Mouse (Mus musculus) stomach, embryonic 14.5 days (tissue): ENCODE data around the gene C2cd4d. TPM values are rescaled to one million over a fixed set of nuclear protein-coding genes. Genes with fewer than 3 reads are reported as not detected.

Experiments
- ATAC-seq: fragments of 200-750 bp; cut with Nextera tagmentation; 2 replicates; pipeline ENCODE4 v1.8.0; 2017; ENCODE audit warnings: low read depth, moderate TSS enrichment; ENCODE audit not compliant: insufficient number of reproducible peaks, insufficient read depth, low FRiP score
- H3K27ac ChIP-seq: fragments of 300-500 bp; sonication (generic); 2 replicates; pipeline ENCODE4 v1.5.1; 2014; ENCODE audit warnings: mild to moderate bottlenecking, low read length, moderate library complexity, mixed read lengths
- H3K27me3 ChIP-seq: fragments of 300-500 bp; sonication (generic); 2 replicates; pipeline ENCODE4 v1.6.1; 2014; ENCODE audit warnings: low read length, control low read depth, mixed read lengths; ENCODE audit not compliant: control insufficient read depth, insufficient read depth
- H3K36me3 ChIP-seq: fragments of 300-500 bp; sonication (generic); 2 replicates; pipeline ENCODE4 v1.6.1; 2014; ENCODE audit warnings: mild to moderate bottlenecking, control low read depth, low read length, moderate library complexity, mixed read lengths; ENCODE audit not compliant: control insufficient read depth, insufficient read depth
- H3K4me1 ChIP-seq: fragments of 300-500 bp; sonication (generic); 2 replicates; pipeline ENCODE4 v1.6.1; 2014; ENCODE audit warnings: low read length, control low read depth, mixed read lengths; ENCODE audit not compliant: control insufficient read depth, insufficient read depth
- H3K4me2 ChIP-seq: fragments of 300-500 bp; sonication (generic); replicated peaks from 2 replicates; pipeline ENCODE4 v1.6.1; 2014; ENCODE audit warnings: low read depth, low read length, control low read depth
- H3K4me3 ChIP-seq: fragments of 300-500 bp; sonication (generic); 2 replicates; pipeline ENCODE4 v1.5.1; 2014; ENCODE audit warnings: low read depth, low read length, control low read depth
- H3K9ac ChIP-seq: fragments of 300-500 bp; sonication (generic); replicated peaks from 2 replicates; pipeline ENCODE4 v1.6.1; 2014; ENCODE audit warnings: low read depth, mild to moderate bottlenecking, control low read depth, low read length, moderate library complexity, mixed read lengths
- H3K9me3 ChIP-seq: fragments of 300-500 bp; sonication (generic); 2 replicates; pipeline ENCODE4 v1.6.1; 2016; ENCODE audit warnings: low read depth, low read length, control low read depth; ENCODE audit not compliant: control insufficient read depth
- WGBS: fragments of 180-500 bp; shearing (Covaris S2); extraction: QIAGEN DNeasy Blood & Tissue Kit; methylation state at CpG from one replicate; pipeline ENCODE4 v1.1.7; 2014; 5-methylcytosine and 5-hydroxymethylcytosine counted together
- polyA plus RNA-seq: library from polyadenylated mRNA; unstranded; fragments of >200 nt; fragmentation: Nextera tagmentation; extraction: Ambion mirVana; gene quantifications from 2 replicates; pipeline ENCODE4 v1.2.1, GENCODE M21; 2014

Gene C2cd4d
- polyA plus RNA-seq, 1 experiment from 2014 or later = 2.1 TPM

DNA sequence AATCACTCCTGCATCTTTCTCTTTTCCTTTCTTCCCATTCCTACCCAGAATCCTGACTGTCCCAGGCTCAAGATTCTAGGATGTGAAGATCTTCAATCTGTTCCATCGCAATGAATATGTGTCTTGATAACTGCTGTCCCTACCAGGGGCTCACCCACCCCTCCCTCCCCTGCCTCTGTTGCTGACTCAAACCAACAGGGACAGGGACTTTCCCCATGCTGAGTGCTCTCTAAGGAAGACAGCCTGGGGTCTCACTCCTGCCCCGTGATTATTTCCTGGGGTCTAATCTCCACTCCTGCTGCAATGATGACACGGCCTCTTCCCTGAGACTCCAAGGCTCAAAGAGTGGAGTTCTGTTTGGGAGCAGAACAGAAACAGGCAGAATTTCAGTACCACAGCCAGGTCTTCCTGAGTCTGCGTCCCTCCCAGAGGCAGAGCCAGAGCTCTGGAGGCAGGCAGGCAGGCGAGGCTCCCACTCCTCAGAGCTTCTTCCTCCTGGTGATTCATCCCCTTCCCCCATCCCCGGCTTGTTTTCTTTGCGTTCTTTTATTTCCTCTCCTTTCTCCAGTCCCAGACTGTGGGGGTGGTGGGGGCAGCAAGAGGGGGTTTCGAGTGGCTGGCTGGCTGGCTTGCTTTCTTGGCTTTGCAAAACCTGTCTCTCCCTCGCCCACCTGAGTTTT is 17.7 kb downstream of the C2cd4d start:
- no peak for ATAC-seq
- Histone ChIP-seq H3K4me3 (no peak overlapping the region), H3K36me3 (no peaks in the 10 kb centered on the region), H3K27ac (no peak overlapping the region), H3K9me3 (no peaks in the 10 kb centered on the region), H3K4me2 (no peak overlapping the region), H3K4me1 (no peaks in the 10 kb centered on the region), H3K9ac (no peak overlapping the region), H3K27me3 (no peaks in the 10 kb centered on the region)
- WGBS = 19% methylated on average over 9 of the region's 9 CpGs

DNA sequence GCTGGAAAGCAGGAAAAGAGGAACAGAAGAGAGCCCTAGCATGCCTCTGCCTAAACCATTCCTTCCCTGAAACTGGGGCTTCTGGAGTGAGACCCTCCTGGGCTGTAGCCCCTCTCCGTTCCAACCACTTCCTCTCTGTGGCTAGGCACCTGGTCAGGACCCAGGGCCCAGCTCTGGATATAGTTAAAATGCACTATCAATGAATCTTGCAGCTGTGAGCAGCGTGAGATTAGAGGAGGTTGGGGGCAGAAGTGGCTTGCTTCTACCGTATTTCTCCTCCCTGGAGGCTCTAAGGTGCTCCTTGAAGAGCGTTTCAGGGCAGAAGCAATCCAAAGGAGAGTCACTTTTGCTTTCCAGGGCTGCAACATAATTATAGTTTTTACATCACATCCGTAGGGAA is 20.1 kb downstream of the C2cd4d start:
- H3K4me3 ChIP-seq = no peak overlapping the region
- H3K27ac ChIP-seq = no peak overlapping the region
- no peak overlapping the region for H3K4me2 ChIP-seq
- no peaks in the 10 kb centered on the region for H3K4me1 ChIP-seq
- ATAC-seq = no peak
- H3K9ac ChIP-seq = no peak overlapping the region
- no peaks in the 10 kb centered on the region for H3K36me3 ChIP-seq
- no peaks in the 10 kb centered on the region for H3K27me3 ChIP-seq
- H3K9me3 ChIP-seq = no peaks in the 10 kb centered on the region
- 67% methylated on average over 5 of the region's 5 CpGs for WGBS

DNA sequence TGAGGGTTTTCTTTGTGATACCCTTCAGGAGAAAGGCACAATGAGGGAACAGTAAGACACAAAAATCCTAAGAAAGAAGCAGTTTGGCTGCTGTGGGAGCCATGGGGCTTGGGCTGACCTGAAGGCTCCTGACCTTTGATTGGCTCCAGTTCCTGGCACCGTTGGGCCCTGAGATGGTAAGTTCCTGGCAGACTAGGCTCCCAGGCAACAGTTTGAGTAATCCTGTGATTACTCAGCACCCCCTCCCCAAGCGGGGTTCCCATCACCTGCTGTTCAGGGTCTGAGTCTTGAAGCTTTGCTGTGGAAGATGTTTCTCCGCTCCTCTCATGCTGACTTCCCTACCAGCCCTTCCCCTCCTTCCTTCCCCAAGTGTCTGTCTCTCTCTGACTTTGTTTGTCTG is 21.2 kb downstream of the C2cd4d start:
- Histone ChIP-seq H3K36me3 (no peaks in the 10 kb centered on the region), H3K9ac (no peak overlapping the region), H3K4me2 (no peak overlapping the region), H3K4me3 (no peak overlapping the region), H3K9me3 (no peaks in the 10 kb centered on the region), H3K27me3 (no peaks in the 10 kb centered on the region), H3K4me1 (no peaks in the 10 kb centered on the region), H3K27ac (no peak overlapping the region)
- ATAC-seq = no peak
- 56% methylated on average over 3 of the region's 3 CpGs for WGBS

DNA sequence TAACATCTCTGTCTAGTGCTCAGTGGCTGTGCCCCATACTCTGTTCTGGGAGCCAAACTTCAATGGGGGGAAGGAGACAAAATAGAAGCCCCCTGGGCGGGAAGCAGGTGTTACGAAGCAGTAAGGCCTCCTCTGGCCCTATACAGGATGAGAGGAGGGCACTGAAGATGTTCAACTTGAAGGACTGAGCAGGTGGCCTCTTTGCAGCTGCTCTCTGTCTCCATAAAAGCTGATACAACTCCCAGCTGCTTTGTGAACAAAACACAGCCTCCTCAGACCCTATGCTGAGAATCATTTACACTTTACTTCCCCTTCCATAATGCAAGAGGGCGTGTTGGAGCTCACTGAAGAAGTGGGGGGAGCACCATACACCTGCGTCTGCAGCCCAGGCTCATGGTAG is 24.4 kb downstream of the C2cd4d start:
- no peaks in the 10 kb centered on the region for H3K4me1 ChIP-seq
- H3K27me3 ChIP-seq = no peaks in the 10 kb centered on the region
- no peak for ATAC-seq
- no peak overlapping the region for H3K27ac ChIP-seq
- H3K4me3 ChIP-seq = no peak overlapping the region
- H3K36me3 ChIP-seq = no peaks in the 10 kb centered on the region
- no peaks in the 10 kb centered on the region for H3K9me3 ChIP-seq
- H3K4me2 ChIP-seq = no peak overlapping the region
- 61% methylated on average over 4 of the region's 4 CpGs for WGBS
- no peak overlapping the region for H3K9ac ChIP-seq

DNA sequence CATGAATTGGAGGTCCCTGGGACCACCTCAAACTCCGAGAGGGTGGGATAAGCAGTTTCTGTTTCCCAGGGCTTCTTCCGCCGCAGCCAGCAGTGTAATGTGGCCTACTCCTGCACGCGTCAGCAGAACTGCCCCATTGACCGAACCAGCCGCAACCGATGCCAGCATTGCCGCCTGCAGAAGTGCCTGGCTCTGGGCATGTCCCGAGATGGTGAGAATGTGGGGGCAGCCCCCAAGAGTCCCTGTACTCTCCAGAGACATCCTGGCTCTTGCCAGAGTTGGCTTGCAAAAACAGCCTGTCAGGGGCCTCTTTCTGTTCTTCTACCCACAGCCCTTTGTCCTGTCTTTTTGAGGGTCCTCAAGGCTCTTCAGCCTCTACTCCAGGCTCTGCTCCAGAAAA is 25.2 kb downstream of the C2cd4d start:
- no peaks in the 10 kb centered on the region for H3K27me3 ChIP-seq
- H3K27ac ChIP-seq = no peak overlapping the region
- 91% methylated on average over 10 of the region's 10 CpGs for WGBS
- H3K9ac ChIP-seq = no peak overlapping the region
- no peaks in the 10 kb centered on the region for H3K36me3 ChIP-seq
- no peak overlapping the region for H3K4me2 ChIP-seq
- no peaks in the 10 kb centered on the region for H3K4me1 ChIP-seq
- no peak for ATAC-seq
- no peak overlapping the region for H3K4me3 ChIP-seq
- no peaks in the 10 kb centered on the region for H3K9me3 ChIP-seq

DNA sequence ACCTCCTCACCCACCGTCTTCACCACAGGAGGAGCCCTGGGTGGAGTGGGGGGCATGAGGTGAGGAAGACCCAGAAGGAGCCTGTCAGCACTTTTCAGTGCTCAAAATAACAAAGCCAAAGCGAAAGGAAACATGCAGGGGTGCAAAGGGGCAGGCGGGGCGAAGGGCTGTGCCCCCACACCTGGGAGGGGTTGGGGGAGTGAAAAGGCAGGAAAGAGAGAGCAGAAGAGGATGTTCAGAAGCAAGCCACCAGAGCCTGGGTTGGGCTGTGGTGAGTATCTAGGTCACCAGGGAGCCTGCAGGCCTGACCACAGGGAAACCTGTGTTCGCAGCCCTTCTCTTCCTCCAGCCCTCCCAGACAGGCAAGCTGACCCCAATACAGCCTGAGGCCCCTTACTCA is 25.8 kb downstream of the C2cd4d start:
- no peak overlapping the region for H3K4me3 ChIP-seq
- no peak overlapping the region for H3K4me2 ChIP-seq
- no peaks in the 10 kb centered on the region for H3K27me3 ChIP-seq
- no peak overlapping the region for H3K9ac ChIP-seq
- no peaks in the 10 kb centered on the region for H3K4me1 ChIP-seq
- no peak overlapping the region for H3K27ac ChIP-seq
- no peaks in the 10 kb centered on the region for H3K9me3 ChIP-seq
- WGBS = 77% methylated on average over 5 of the region's 5 CpGs
- no peak for ATAC-seq
- no peaks in the 10 kb centered on the region for H3K36me3 ChIP-seq

DNA sequence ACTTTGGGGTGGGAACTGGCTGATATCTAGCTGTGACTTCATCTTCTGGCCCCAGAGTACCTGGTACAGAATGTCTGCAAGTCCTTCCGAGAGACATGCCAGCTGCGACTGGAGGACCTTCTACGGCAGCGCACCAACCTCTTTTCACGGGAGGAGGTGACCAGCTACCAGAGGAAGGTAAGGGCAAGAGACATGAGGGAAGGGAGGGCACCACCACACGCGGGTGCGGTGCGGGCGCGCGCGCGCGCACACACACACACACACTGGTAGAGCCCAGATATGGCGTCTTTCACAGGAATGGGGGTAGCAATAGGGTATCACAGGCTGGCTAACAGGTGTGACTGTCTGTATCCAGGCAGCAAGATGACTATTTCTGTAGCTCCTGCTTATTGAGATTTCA is 27.2 kb downstream of the C2cd4d start:
- no peak for ATAC-seq
- Histone ChIP-seq H3K4me1 (no peaks in the 10 kb centered on the region), H3K36me3 (no peaks in the 10 kb centered on the region), H3K4me3 (no peak overlapping the region), H3K4me2 (no peak overlapping the region), H3K27ac (no peak overlapping the region), H3K27me3 (no peaks in the 10 kb centered on the region), H3K9me3 (no peaks in the 10 kb centered on the region), H3K9ac (no peak overlapping the region)
- 93% methylated on average over 16 of the region's 16 CpGs for WGBS

DNA sequence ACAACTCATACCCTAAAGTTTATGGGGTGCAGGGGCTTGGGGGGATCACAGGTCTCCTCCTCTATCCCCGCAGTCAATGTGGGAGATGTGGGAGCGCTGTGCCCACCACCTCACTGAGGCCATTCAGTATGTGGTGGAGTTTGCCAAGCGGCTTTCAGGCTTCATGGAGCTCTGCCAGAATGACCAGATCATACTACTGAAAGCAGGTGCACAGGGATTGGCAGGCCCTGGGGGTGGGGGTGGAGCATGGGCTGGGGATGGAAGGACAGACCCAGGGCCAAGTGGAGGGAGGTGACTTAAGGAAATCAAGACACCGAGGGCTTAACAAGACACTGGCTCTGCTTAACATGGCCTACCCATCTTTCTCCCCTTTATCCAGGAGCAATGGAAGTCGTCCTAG is 28.8 kb downstream of the C2cd4d start:
- Histone ChIP-seq H3K36me3 (no peaks in the 10 kb centered on the region), H3K4me3 (no peak overlapping the region), H3K27me3 (no peaks in the 10 kb centered on the region), H3K4me2 (no peak overlapping the region), H3K4me1 (no peaks in the 10 kb centered on the region), H3K9me3 (no peaks in the 10 kb centered on the region), H3K9ac (no peak overlapping the region), H3K27ac (no peak overlapping the region)
- 80% methylated on average over 5 of the region's 5 CpGs for WGBS
- no peak for ATAC-seq

DNA sequence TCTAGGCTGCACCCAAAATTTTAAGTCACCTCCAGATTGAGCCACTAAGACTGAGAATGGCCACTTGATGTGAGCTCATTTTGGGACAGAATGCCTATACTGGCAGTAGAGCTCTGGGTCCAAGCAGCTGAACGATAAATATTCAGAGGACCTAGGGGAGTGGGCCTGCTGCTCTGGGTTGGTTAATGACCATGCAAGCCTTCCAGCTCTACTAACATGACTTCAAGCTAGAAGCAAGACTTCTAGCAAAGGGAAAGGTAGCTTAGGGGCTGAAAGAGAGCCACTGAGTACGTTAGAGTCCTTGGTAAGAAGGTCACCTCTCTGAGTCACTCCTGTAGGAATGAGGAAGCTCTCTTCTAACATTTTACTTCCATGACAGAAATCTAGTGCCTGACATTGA is 29.9 kb downstream of the C2cd4d start:
- Histone ChIP-seq H3K9ac (no peak overlapping the region), H3K4me3 (no peak overlapping the region), H3K27ac (no peak overlapping the region), H3K9me3 (no peaks in the 10 kb centered on the region), H3K4me1 (no peaks in the 10 kb centered on the region), H3K4me2 (no peak overlapping the region), H3K27me3 (no peaks in the 10 kb centered on the region), H3K36me3 (no peaks in the 10 kb centered on the region)
- ATAC-seq = no peak
- 75% methylated on average over 2 of the region's 2 CpGs for WGBS
